Mouse (Mus musculus) myocyte (in vitro differentiated cells): ENCODE results near the gene Usb1. TPM values are rescaled to one million over a fixed set of nuclear protein-coding genes. Genes with fewer than 3 reads are reported as not detected.
A peak's percentile ranks its signal among the peaks of the same experiment; 100 is the strongest.

Source experiments
- H3K27me3 ChIP-seq: one replicate; pipeline ENCODE4 v1.6.1; 2011; ENCODE audit not compliant: control insufficient read depth, insufficient read depth, insufficient read length
- H3K36me3 ChIP-seq: one replicate; pipeline ENCODE4 v1.6.1; 2011; ENCODE audit not compliant: control insufficient read depth, insufficient read depth
- H3K4me2 ChIP-seq: one replicate; pipeline ENCODE4 v1.6.1; 2011; ENCODE audit warnings: low read depth, control low read depth
- H3K4me3 ChIP-seq: one replicate; pipeline ENCODE4 v1.5.1; 2011; ENCODE audit warnings: mild to moderate bottlenecking, control low read depth, moderate library complexity
- H3K79me2 ChIP-seq: one replicate; pipeline ENCODE4 v1.6.1; 2011; ENCODE audit not compliant: control insufficient read depth, insufficient read depth
- H3ac ChIP-seq: one replicate; pipeline ENCODE4 v1.6.1; 2011; ENCODE audit not compliant: control insufficient read depth, insufficient read length
- CEBPB ChIP-seq: IDR thresholded peaks from 2 replicates; pipeline ENCODE4 v1.6.1; 2011; ENCODE audit warnings: mild to moderate bottlenecking, moderate library complexity; ENCODE audit not compliant: poor library complexity, insufficient read depth, severe bottlenecking
- E2F4 ChIP-seq: IDR thresholded peaks from one replicate; pipeline ENCODE4 v1.6.1; 2011; ENCODE audit warnings: mild to moderate bottlenecking, control low read depth, moderate library complexity; ENCODE audit not compliant: insufficient read depth
- MAX ChIP-seq: IDR thresholded peaks from one replicate; pipeline ENCODE4 v1.6.1; 2011; ENCODE audit warnings: low read depth, mild to moderate bottlenecking, control low read depth
- MYOD1 ChIP-seq, 3 experiments: IDR thresholded peaks; one replicate each; pipeline ENCODE4 v1.6.1; 2011; ENCODE audit warnings: control low read depth in 2 of 3, low read depth in 2 of 3, mild to moderate bottlenecking in 2 of 3, moderate library complexity in 1 of 3; ENCODE audit not compliant: insufficient read length in 2 of 3, control insufficient read depth in 1 of 3
- MYOG ChIP-seq, 3 experiments: IDR thresholded peaks; one replicate each; pipeline ENCODE4 v1.6.1; 2011; ENCODE audit warnings: control low read depth in 2 of 3, low read depth in 2 of 3, mild to moderate bottlenecking in 2 of 3; ENCODE audit not compliant: insufficient read length in 2 of 3, control insufficient read depth in 1 of 3, insufficient read depth in 1 of 3
- POLR2A ChIP-seq: IDR thresholded peaks from one replicate; pipeline ENCODE4 v1.6.1; 2011; ENCODE audit warnings: low read depth, mild to moderate bottlenecking, control low read depth, moderate library complexity; ENCODE audit not compliant: insufficient read length
- POLR2AphosphoS2 ChIP-seq: IDR thresholded peaks from one replicate; pipeline ENCODE4 v1.6.1; 2011; ENCODE audit warnings: low read depth, control low read depth; ENCODE audit not compliant: insufficient read length
- SRF ChIP-seq: IDR thresholded peaks from one replicate; pipeline ENCODE4 v1.6.1; 2011; ENCODE audit warnings: low read depth; ENCODE audit not compliant: control insufficient read depth, insufficient read length
- TCF12 ChIP-seq: IDR thresholded peaks from one replicate; pipeline ENCODE4 v1.6.1; 2011; ENCODE audit warnings: mild to moderate bottlenecking, control low read depth; ENCODE audit not compliant: poor library complexity, insufficient read depth, severe bottlenecking
- TCF3 ChIP-seq: IDR thresholded peaks from one replicate; pipeline ENCODE4 v1.6.1; 2011; ENCODE audit warnings: low read depth, control low read depth; ENCODE audit not compliant: insufficient read length
- USF1 ChIP-seq: IDR thresholded peaks from one replicate; pipeline ENCODE4 v1.6.1; 2011; ENCODE audit warnings: low read depth, mild to moderate bottlenecking, control low read depth, moderate library complexity
- polyA plus RNA-seq: library from polyadenylated mRNA; unstranded; fragments of >200 nt; fragmentation: generic; extraction: Trizol; gene quantifications from one replicate; pipeline ENCODE4 v1.2.1, GENCODE M21; 2012; ENCODE audit warnings: missing spikeins

The Usb1 gene
- polyA plus RNA-seq, 1 experiment = 42.8 TPM

DNA sequence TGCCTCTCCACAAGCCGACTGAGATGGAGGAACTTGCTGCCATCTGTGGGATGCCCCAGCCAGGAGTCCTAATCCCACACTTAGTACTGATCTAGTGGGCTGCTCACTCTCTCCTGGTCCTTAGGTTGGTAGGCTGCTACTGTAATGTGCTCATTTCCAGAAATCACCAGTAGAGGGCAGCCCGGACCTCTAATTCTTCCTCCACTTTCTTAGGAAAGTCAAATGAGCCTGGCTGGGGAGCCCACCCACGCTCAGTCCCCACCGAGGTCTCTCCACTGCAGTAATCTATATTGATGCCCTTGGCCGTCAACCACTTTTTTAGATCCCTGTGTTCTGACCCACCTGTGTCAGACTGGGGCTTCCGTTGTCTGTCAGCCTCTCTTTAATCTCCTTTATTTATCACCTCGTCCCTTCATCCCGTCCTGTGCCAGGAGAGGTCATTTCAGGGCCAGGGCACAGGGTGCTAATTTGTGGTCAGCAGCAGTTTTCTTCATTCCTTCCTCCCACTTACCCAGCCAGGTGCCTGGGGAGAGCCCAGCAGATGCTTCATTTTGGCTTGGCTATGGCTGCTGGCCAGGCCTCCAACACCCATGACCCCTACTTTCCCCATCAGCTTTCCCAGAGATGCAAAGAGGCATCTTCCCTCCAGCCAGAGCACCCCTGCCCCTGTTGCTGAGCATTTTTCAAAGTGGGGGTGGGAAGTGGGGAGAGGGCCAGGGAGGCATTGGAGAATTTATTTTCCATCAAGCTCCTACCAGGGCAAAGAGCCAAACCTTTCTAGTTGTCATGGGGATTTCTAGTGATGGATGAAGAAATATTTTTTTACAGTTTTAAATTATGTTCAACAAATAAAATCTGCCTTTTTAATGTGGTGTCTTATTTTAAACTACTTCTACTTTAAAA, 14.8 kb downstream of the Usb1 start:
- TF ChIP-seq MYOD1 (IDR thresholded peaks at IDR 0.05; ENCODE audit: control insufficient read depth in 1 of 3, insufficient read length in 2 of 3, low read depth in 2 of 3) = peak in 2 of 3 experiments; percentile 33 to 60
- peak; percentile 26 for TF ChIP-seq TCF12
- peak in 1 of 3 experiments; percentile 47 for TF ChIP-seq MYOG (IDR thresholded peaks at IDR 0.05; ENCODE audit: control insufficient read depth in 1 of 3, insufficient read depth in 1 of 3, insufficient read length in 2 of 3, low read depth in 2 of 3)
- no peak for TF ChIP-seq MAX
- TF ChIP-seq POLR2A = no peak
- Histone ChIP-seq H3K4me3 (no peak overlapping the region), H3ac (no peak overlapping the region), H3K36me3 (peaks cover 12% of the 10 kb centered on the region), H3K27me3 (no peaks in the 10 kb centered on the region), H3K79me2 (no peaks in the 10 kb centered on the region), H3K4me2 (no peak overlapping the region)

DNA sequence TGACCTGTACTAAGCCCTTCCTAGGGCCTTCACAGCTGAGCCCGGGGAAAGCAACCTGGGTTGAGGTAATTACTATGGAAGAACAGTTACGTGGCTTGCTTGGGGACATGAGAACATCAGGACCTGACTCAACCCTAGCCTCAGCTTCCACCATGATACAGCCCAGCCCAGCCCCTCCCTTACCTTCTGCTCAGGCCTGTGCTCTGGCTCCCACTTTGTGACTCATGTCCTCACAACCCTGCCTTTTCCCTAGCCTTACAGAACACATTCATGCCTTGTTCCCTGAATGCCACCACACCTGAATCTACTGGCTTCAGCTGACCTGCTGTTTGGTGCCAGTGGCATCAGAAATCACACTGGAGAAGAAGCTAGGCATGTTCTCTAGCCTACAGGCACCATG, 16.3 kb downstream of the Usb1 start:
- no peak overlapping the region for H3K4me2 ChIP-seq
- H3ac ChIP-seq = no peak overlapping the region
- TF ChIP-seq POLR2A = no peak
- TF ChIP-seq TCF12 = no peak
- TF ChIP-seq MYOD1 (IDR thresholded peaks at IDR 0.05; ENCODE audit: control insufficient read depth in 1 of 3, insufficient read length in 2 of 3, low read depth in 2 of 3) = no peak
- no peak for TF ChIP-seq USF1
- no peak for TF ChIP-seq TCF3
- no peaks in the 10 kb centered on the region for H3K79me2 ChIP-seq
- no peaks in the 10 kb centered on the region for H3K27me3 ChIP-seq
- H3K4me3 ChIP-seq = no peak overlapping the region
- H3K36me3 ChIP-seq = peaks cover 12% of the 10 kb centered on the region

DNA sequence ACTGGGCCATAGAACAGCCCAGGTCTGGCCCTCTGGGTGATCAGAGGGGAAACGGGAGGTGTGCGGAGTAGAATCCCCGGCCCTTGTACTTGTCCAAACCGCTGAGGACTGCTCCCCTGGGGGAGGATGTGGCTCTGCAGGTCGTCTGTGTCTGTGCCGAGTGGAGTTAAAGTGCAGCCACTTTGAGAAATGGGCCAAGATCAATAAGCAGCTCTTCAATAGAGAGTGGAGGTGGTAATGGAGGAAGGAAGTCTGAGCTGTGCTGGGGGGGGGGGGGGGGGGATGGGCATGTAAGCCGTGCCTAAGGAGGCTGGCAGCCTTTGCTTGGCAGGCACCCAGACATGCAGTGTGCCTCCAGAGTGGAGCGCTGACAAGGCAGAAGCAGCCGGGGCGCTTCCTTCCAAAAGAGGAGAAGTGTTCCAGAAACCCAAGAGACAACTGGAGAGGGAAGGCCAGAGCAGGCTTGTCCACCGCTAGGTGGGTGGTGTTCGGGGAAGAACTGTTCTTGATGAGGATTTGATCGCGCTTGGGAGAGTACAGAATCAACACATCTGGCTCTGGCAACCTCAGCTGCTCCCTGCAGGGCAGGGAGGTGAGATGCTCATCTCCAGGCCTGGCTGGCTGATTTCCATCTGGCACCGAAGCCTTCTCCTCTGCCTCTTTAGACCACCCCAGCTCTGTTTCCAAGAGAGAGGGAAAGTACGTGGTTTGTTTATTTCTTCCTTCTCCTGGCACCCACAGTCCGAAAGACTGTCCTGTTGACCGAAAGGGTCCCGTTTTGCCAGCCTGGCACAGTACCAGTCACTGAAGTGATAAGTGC, 16.9 kb downstream of the Usb1 start:
- Histone ChIP-seq H3ac (no peak overlapping the region), H3K36me3 (peaks cover 7% of the 10 kb centered on the region), H3K4me3 (no peak overlapping the region), H3K27me3 (no peaks in the 10 kb centered on the region), H3K4me2 (peak overlapping the region; percentile 35), H3K79me2 (peaks cover under 1% of the 10 kb centered on the region)
- TF ChIP-seq POLR2AphosphoS2 (peak; percentile 37), E2F4 (no peak), MAX (no peak), POLR2A (no peak), MYOG (IDR thresholded peaks at IDR 0.05; ENCODE audit: control insufficient read depth in 1 of 3, insufficient read depth in 1 of 3, insufficient read length in 2 of 3, low read depth in 2 of 3) (peak in 1 of 3 experiments; percentile 42), TCF12 (no peak), MYOD1 (IDR thresholded peaks at IDR 0.05; ENCODE audit: control insufficient read depth in 1 of 3, insufficient read length in 2 of 3, low read depth in 2 of 3) (peak in 1 of 3 experiments; percentile 6)

DNA sequence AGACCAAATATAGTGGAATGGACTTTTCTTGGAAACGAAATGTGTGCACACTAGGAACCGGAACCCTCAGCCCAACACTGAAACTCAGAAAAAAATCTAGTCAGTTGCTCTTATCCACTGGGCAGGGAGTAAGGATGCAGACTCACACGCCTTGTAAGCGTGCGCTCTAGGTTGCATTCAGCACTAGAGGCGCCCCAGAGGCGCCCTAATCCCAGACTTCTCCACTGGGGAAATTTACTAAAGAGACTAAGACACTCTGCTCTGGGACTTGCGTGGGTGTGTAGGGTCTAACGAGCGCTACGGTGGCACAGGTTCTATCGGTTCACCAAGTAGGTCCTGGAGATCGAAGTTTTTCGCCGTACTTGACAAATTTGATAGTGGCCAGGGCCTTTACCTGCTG, 19.4 kb downstream of the Usb1 start:
- peak overlapping the region; percentile 49 for H3K4me3 ChIP-seq
- H3ac ChIP-seq = no peak overlapping the region
- TF ChIP-seq POLR2AphosphoS2 (no peak), TCF3 (no peak), CEBPB (no peak), E2F4 (no peak), TCF12 (no peak), SRF (no peak), MAX (no peak), USF1 (no peak), MYOG (IDR thresholded peaks at IDR 0.05; ENCODE audit: control insufficient read depth in 1 of 3, insufficient read depth in 1 of 3, insufficient read length in 2 of 3, low read depth in 2 of 3) (no peak), MYOD1 (IDR thresholded peaks at IDR 0.05; ENCODE audit: control insufficient read depth in 1 of 3, insufficient read length in 2 of 3, low read depth in 2 of 3) (no peak)
- no peaks in the 10 kb centered on the region for H3K36me3 ChIP-seq
- H3K79me2 ChIP-seq = peaks cover 9% of the 10 kb centered on the region
- no peaks in the 10 kb centered on the region for H3K27me3 ChIP-seq
- peak overlapping the region; percentile 71 for H3K4me2 ChIP-seq

DNA sequence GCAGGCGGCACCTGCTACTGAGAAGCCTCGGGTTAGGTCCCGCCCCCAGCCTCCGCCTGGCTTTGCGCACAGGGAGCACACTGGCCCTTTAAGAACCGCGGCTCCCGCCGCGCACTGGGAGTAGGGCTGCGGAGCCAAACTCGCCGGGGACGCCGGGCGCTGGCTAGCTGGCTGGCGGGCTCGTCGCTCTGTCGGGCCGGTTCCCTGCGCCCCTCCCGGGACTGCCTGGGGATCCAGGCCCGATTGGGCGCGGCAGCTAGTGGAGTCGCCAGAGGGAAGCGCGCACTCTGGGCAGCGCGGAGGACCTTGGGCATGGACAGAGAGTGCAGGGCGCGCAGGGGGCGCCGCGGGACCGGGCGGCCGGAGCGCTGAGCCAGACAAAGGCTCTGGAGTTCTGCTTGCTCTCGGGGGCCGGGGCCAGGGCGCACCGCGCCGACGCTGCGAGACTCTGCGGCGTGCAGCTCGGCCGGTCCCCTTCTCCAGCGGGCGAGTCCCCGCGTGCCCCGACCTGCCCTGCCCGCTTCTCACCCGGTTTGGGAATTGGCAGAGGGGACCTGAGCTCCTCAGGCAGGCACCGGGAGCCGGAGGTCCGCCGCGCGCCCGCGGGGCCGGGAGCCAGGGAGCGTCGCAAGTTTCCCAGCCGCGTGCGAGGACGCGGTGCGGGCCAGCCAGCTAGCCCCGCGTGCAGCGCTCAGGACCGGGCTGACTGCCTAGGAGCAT, 20.2 kb downstream of the Usb1 start, which contains the start of gene Mmp15:
Gene Mmp15, plus strand, starts transcription at position 118 of the 720 bp plus-strand sequence.
- peak within 1 kb of the TSS; percentile 71 for H3K4me2 ChIP-seq
- peaks cover 9% of the 10 kb centered on the region for H3K79me2 ChIP-seq
- peak within 1 kb of the TSS; percentile 49 for H3K4me3 ChIP-seq
- TF ChIP-seq MYOG (IDR thresholded peaks at IDR 0.05; ENCODE audit: control insufficient read depth in 1 of 3, insufficient read depth in 1 of 3, insufficient read length in 2 of 3, low read depth in 2 of 3) = peak in 1 of 3 experiments; percentile 26
- TF ChIP-seq POLR2A = peak; percentile 64
- peak; percentile 33 for TF ChIP-seq POLR2AphosphoS2
- TF ChIP-seq MYOD1 (IDR thresholded peaks at IDR 0.05; ENCODE audit: control insufficient read depth in 1 of 3, insufficient read length in 2 of 3, low read depth in 2 of 3) = peak in 1 of 3 experiments; percentile 59
- no peak for TF ChIP-seq E2F4
- H3ac ChIP-seq = peak within 1 kb of the TSS; percentile 55
- no peaks in the 10 kb centered on the region for H3K27me3 ChIP-seq
- no peaks in the 10 kb centered on the region for H3K36me3 ChIP-seq
